Mouse (Mus musculus) liver, adult 2 months (tissue): ENCODE measurements at regions not wholly inside any gene's neighbourhood (a gene's known extent, or its start where the extent isn't known, plus 50 kb on each side); places are given as distances from the start of the nearest gene placed in this dataset.

Experiments
- CTCF ChIP-seq: fragments of 200-500 bp; IDR thresholded peaks from 2 replicates; pipeline ENCODE4 v1.5.1; 2011; ENCODE audit warnings: low read depth, low read length, control low read depth
- POLR2A ChIP-seq: fragments of 200-500 bp; IDR thresholded peaks from 2 replicates; pipeline ENCODE4 v1.6.1; 2011; ENCODE audit warnings: low read length, control low read depth; ENCODE audit not compliant: insufficient read depth; ENCODE audit errors: extremely low read depth

- TF ChIP-seq CTCF (no peak), POLR2A (no peak)
Observed at GRCm38 (mm10) chr12:27786716-27787291, 444.4 kb upstream of the Sox11 start.
